11 mouse cellular contexts compared by ENCODE assay signal in the genomic region with DNA sequence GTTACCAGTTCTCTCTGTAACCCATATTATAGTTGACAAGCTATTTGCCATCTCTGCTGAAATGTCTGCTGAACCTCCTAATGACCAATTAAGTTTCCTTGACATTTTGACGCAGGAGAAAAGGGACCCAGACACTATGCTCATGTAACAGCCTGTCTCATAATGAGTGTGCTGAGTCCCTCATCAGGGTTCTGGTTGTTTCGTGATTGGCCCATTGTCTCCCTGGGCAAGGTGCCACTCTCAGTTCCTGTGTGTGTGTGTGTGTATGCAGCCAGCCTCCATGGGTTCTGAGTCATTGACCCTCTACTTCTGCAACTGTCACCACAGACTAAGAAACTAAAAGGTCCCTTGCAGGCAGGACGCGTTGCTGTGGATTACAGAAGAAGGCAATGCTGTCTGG.
A peak's percentile ranks its signal among the peaks of the same experiment; 100 is the strongest.
DNase-seq lines count a peak whose midpoint lies in the region; ATAC-seq lines count a peak whose summit lies in the region.
"Had no signal": no experiment of that assay in that cellular context is flagged by ENCODE, and none has a peak within 500 bp of the region (broad histone marks: within the 10 kb centered on the region; RNA-seq: fewer than 3 reads in every experiment).

No protein-coding gene starts in this region.

- H3K4me2 ChIP-seq in embryonic facial prominence, embryonic 14.5 days (ENCODE audit: low read depth, low read length) = no peak overlapping the region
- no peak overlapping the region for H3K4me2 ChIP-seq in midbrain, embryonic 13.5 days (replicated peaks)
- no peak overlapping the region for H3K4me2 ChIP-seq in midbrain, embryonic 11.5 days
- no peak overlapping the region for H3K4me2 ChIP-seq in forebrain, embryonic 14.5 days (ENCODE audit: low read length)
- H3K4me2 ChIP-seq: midbrain, embryonic 15.5 days had no signal

- 86% methylated on average over 4 of the region's 4 CpGs for WGBS in embryonic facial prominence, embryonic 14.5 days
- 82% methylated on average over 4 of the region's 4 CpGs for WGBS in embryonic facial prominence, embryonic 10.5 days
- 77% methylated on average over 4 of the region's 4 CpGs for WGBS in midbrain, embryonic 13.5 days
- WGBS in midbrain, embryonic 11.5 days = 88% methylated on average over 4 of the region's 4 CpGs
- 37% methylated on average over 4 of the region's 4 CpGs for WGBS in forebrain, embryonic 14.5 days
- WGBS in heart, embryonic 10.5 days = 75% methylated on average over 4 of the region's 4 CpGs

- H3K36me3 ChIP-seq in embryonic facial prominence, embryonic 14.5 days (ENCODE audit: control insufficient read depth, insufficient read depth, low read length) = no peaks in the 10 kb centered on the region
- H3K36me3 ChIP-seq in embryonic facial prominence, embryonic 10.5 days (replicated peaks) = no peaks in the 10 kb centered on the region
- no peaks in the 10 kb centered on the region for H3K36me3 ChIP-seq in midbrain, embryonic 13.5 days
- no peaks in the 10 kb centered on the region for H3K36me3 ChIP-seq in midbrain, embryonic 11.5 days (ENCODE audit: control insufficient read depth, insufficient read depth, low read length)
- no peaks in the 10 kb centered on the region for H3K36me3 ChIP-seq in forebrain, embryonic 14.5 days (ENCODE audit: control insufficient read depth, insufficient read depth, low read length)
- H3K36me3 ChIP-seq in heart, embryonic 10.5 days = no peaks in the 10 kb centered on the region
- H3K36me3 ChIP-seq: midbrain, embryonic 15.5 days had no signal

- DNase-seq in embryonic facial prominence, embryonic 14.5 days (ENCODE audit: low spot score) = no peak
- no peak for DNase-seq in embryonic facial prominence, embryonic 10.5 days (ENCODE audit: low spot score)
- no peak for DNase-seq in midbrain, embryonic 11.5 days (ENCODE audit: low spot score, missing footprints)
- peak; percentile 59 for DNase-seq in forebrain, embryonic 14.5 days (ENCODE audit: low spot score)
- DNase-seq in adipocyte (ENCODE audit: low spot score) = no peak
- no peak for DNase-seq in kidney, postnatal 10 days
- no peak for DNase-seq in heart, embryonic 10.5 days (ENCODE audit: low spot score)
- DNase-seq: right cerebral cortex, postnatal 25 days had no signal

- H3K4me1 ChIP-seq in embryonic facial prominence, embryonic 14.5 days (ENCODE audit: control insufficient read depth, insufficient read depth, low read length) = no peaks in the 10 kb centered on the region
- no peaks in the 10 kb centered on the region for H3K4me1 ChIP-seq in embryonic facial prominence, embryonic 10.5 days
- peaks cover 6% of the 10 kb centered on the region for H3K4me1 ChIP-seq in midbrain, embryonic 13.5 days (replicated peaks)
- H3K4me1 ChIP-seq in midbrain, embryonic 11.5 days (ENCODE audit: control insufficient read depth, insufficient read depth, low read length) = no peaks in the 10 kb centered on the region; the same call in 1 of the 2 replicates
- peaks cover 5% of the 10 kb centered on the region; the same call in 1 of the 2 replicates for H3K4me1 ChIP-seq in forebrain, embryonic 14.5 days (ENCODE audit: control insufficient read depth, insufficient read depth, low read length)
- peaks cover 4% of the 10 kb centered on the region; the same call in 1 of the 2 replicates for H3K4me1 ChIP-seq in heart, embryonic 10.5 days
- H3K4me1 ChIP-seq: midbrain, embryonic 15.5 days had no signal

- no peak overlapping the region for H3K9ac ChIP-seq in embryonic facial prominence, embryonic 14.5 days (ENCODE audit: low read depth, low read length)
- no peak overlapping the region for H3K9ac ChIP-seq in midbrain, embryonic 13.5 days (replicated peaks)
- no peak overlapping the region for H3K9ac ChIP-seq in midbrain, embryonic 11.5 days (ENCODE audit: low read length)
- no peak overlapping the region for H3K9ac ChIP-seq in forebrain, embryonic 14.5 days (ENCODE audit: low read length)
- H3K9ac ChIP-seq: midbrain, embryonic 15.5 days had no signal

- peak; percentile 33; the same call in 1 of the 2 replicates for ATAC-seq in embryonic facial prominence, embryonic 14.5 days (ENCODE audit: low read depth)
- peak; percentile 51 for ATAC-seq in midbrain, embryonic 13.5 days
- ATAC-seq in midbrain, embryonic 11.5 days (ENCODE audit: low FRiP score) = no peak
- ATAC-seq in forebrain, embryonic 14.5 days = peak; percentile 74
- ATAC-seq: hindbrain, embryonic 16.5 days; midbrain, embryonic 15.5 days had no signal

- H3K27me3 ChIP-seq in embryonic facial prominence, embryonic 14.5 days (replicated peaks; ENCODE audit: control insufficient read depth, insufficient read depth, low read length) = no peaks in the 10 kb centered on the region
- H3K27me3 ChIP-seq in embryonic facial prominence, embryonic 10.5 days (replicated peaks; ENCODE audit: low read depth, poor library complexity, severe bottlenecking) = 0 out of 2 replicates have a peak, but pooled peaks cover 4% of the 10 kb centered on the region
- no peaks in the 10 kb centered on the region for H3K27me3 ChIP-seq in midbrain, embryonic 13.5 days
- H3K27me3 ChIP-seq in midbrain, embryonic 11.5 days (ENCODE audit: control insufficient read depth, insufficient read depth, low read length) = no peaks in the 10 kb centered on the region
- no peaks in the 10 kb centered on the region for H3K27me3 ChIP-seq in forebrain, embryonic 14.5 days (replicated peaks; ENCODE audit: control insufficient read depth, insufficient read depth, low read length)
- no peaks in the 10 kb centered on the region for H3K27me3 ChIP-seq in heart, embryonic 10.5 days (ENCODE audit: insufficient read depth, poor library complexity, severe bottlenecking)
- H3K27me3 ChIP-seq: midbrain, embryonic 15.5 days had no signal

- H3K4me3 ChIP-seq in embryonic facial prominence, embryonic 14.5 days (ENCODE audit: low read depth, low read length) = no peak overlapping the region
- no peak overlapping the region for H3K4me3 ChIP-seq in embryonic facial prominence, embryonic 10.5 days
- H3K4me3 ChIP-seq in midbrain, embryonic 13.5 days (replicated peaks) = no peak overlapping the region
- no peak overlapping the region for H3K4me3 ChIP-seq in midbrain, embryonic 11.5 days (ENCODE audit: low read depth, low read length)
- no peak overlapping the region for H3K4me3 ChIP-seq in forebrain, embryonic 14.5 days (ENCODE audit: low read depth, low read length)
- H3K4me3 ChIP-seq in heart, embryonic 10.5 days = no peak overlapping the region
- H3K4me3 ChIP-seq: midbrain, embryonic 15.5 days had no signal

- no peak overlapping the region for H3K27ac ChIP-seq in embryonic facial prominence, embryonic 14.5 days (replicated peaks; ENCODE audit: low read depth, low read length)
- H3K27ac ChIP-seq in embryonic facial prominence, embryonic 10.5 days (replicated peaks) = no peak overlapping the region
- no peak overlapping the region for H3K27ac ChIP-seq in midbrain, embryonic 13.5 days
- H3K27ac ChIP-seq in midbrain, embryonic 11.5 days (ENCODE audit: low read depth, low read length) = no peak overlapping the region
- no peak overlapping the region for H3K27ac ChIP-seq in forebrain, embryonic 14.5 days (ENCODE audit: low read depth, low read length)
- no peak overlapping the region for H3K27ac ChIP-seq in heart, embryonic 10.5 days
- H3K27ac ChIP-seq: midbrain, embryonic 15.5 days had no signal

- no peaks in the 10 kb centered on the region for H3K9me3 ChIP-seq in embryonic facial prominence, embryonic 14.5 days (ENCODE audit: control insufficient read depth, low read length)
- H3K9me3 ChIP-seq in embryonic facial prominence, embryonic 10.5 days = no peaks in the 10 kb centered on the region
- no peaks in the 10 kb centered on the region for H3K9me3 ChIP-seq in midbrain, embryonic 13.5 days
- no peaks in the 10 kb centered on the region for H3K9me3 ChIP-seq in midbrain, embryonic 11.5 days (ENCODE audit: control insufficient read depth, low read length)
- H3K9me3 ChIP-seq in forebrain, embryonic 14.5 days (replicated peaks; ENCODE audit: control insufficient read depth, low read length) = no peaks in the 10 kb centered on the region
- H3K9me3 ChIP-seq in heart, embryonic 10.5 days = no peaks in the 10 kb centered on the region
- H3K9me3 ChIP-seq: midbrain, embryonic 15.5 days had no signal
